Mouse (Mus musculus): ENCODE results near the gene Inha.

- TF ChIP-seq POLR2A (IDR thresholded peaks at IDR 0.05; ENCODE audit: borderline replicate concordance, extremely low read depth, insufficient read depth, insufficient read length, poor library complexity, severe bottlenecking) (no peak), CTCF (IDR thresholded peaks at IDR 0.05; ENCODE audit: borderline replicate concordance, extremely low read depth, insufficient read depth, insufficient read length) (no peak)
These were observed 2.7 kb downstream of the Inha start for GRCm38 (mm10) chr1:75509586-75509985.

Measured in brain, embryonic 14.5 days (tissue).